Mouse (Mus musculus) small intestine, adult 2 months (tissue): Measurements from ENCODE around the gene Zc3h6.

ENCODE experiments used
- CTCF ChIP-seq: fragments of 200-500 bp; IDR thresholded peaks from 2 replicates; pipeline ENCODE4 v1.5.1; 2012; ENCODE audit warnings: low read depth, mild to moderate bottlenecking, control low read depth, inconsistent platforms, low read length, moderate library complexity, mixed read lengths; ENCODE audit not compliant: insufficient replicate concordance, insufficient read length; ENCODE audit errors: extremely low read depth
- POLR2A ChIP-seq: fragments of 200-500 bp; IDR thresholded peaks from 2 replicates; pipeline ENCODE4 v1.6.1; 2012; ENCODE audit warnings: low read depth, mild to moderate bottlenecking, control low read depth, inconsistent platforms, low read length, moderate library complexity

GRCm38 (mm10) chr2:129057256-129057655 lies 90.1 kb downstream of the Zc3h6 start:
- TF ChIP-seq CTCF (no peak), POLR2A (no peak)
